Mouse (Mus musculus) small intestine, adult 2 months (tissue): ENCODE results near the gene Lima1. TPM values are rescaled to one million over a fixed set of nuclear protein-coding genes. Genes with fewer than 3 reads are reported as not detected.

ENCODE experiments used
- H3K27ac ChIP-seq: fragments of 200-500 bp; 2 replicates; pipeline ENCODE4 v1.5.1; 2012; ENCODE audit warnings: low read depth, low read length, control low read depth, inconsistent platforms; ENCODE audit not compliant: insufficient read depth
- H3K27me3 ChIP-seq: fragments of 200-500 bp; 2 replicates; pipeline ENCODE4 v1.6.1; 2012; ENCODE audit warnings: mild to moderate bottlenecking, moderate library complexity, low read length, inconsistent platforms; ENCODE audit not compliant: control insufficient read depth, insufficient read depth
- H3K36me3 ChIP-seq: fragments of 200-500 bp; 2 replicates; pipeline ENCODE4 v1.6.1; 2012; ENCODE audit warnings: mild to moderate bottlenecking, low read length, control low read depth, inconsistent platforms; ENCODE audit not compliant: control insufficient read depth, insufficient read depth
- H3K4me1 ChIP-seq: fragments of 200-500 bp; 2 replicates; pipeline ENCODE4 v1.6.1; 2012; ENCODE audit warnings: low read length, inconsistent platforms, mixed read lengths; ENCODE audit not compliant: control insufficient read depth, insufficient read depth, insufficient read length
- H3K4me3 ChIP-seq: fragments of 200-500 bp; 2 replicates; pipeline ENCODE4 v1.5.1; 2012; ENCODE audit warnings: low read depth, mild to moderate bottlenecking, control low read depth, inconsistent platforms, low read length, moderate library complexity
- CTCF ChIP-seq: fragments of 200-500 bp; IDR thresholded peaks from 2 replicates; pipeline ENCODE4 v1.5.1; 2012; ENCODE audit warnings: low read depth, mild to moderate bottlenecking, control low read depth, inconsistent platforms, low read length, moderate library complexity, mixed read lengths; ENCODE audit not compliant: insufficient replicate concordance, insufficient read length; ENCODE audit errors: extremely low read depth
- POLR2A ChIP-seq: fragments of 200-500 bp; IDR thresholded peaks from 2 replicates; pipeline ENCODE4 v1.6.1; 2012; ENCODE audit warnings: low read depth, mild to moderate bottlenecking, control low read depth, inconsistent platforms, low read length, moderate library complexity
- WGBS: fragments of 180-500 bp; shearing (Covaris S2); methylation state at CpG from one replicate; pipeline ENCODE4 v1.1.7; 2018; 5-methylcytosine and 5-hydroxymethylcytosine counted together
- polyA plus RNA-seq: library from polyadenylated mRNA; depleted of rRNA; stranded (reverse); fragments of >200 nt; gene quantifications from 2 replicates; pipeline ENCODE4 v1.2.3, GENCODE M21; 2012; rRNA removed

Lima1 gene
- polyA plus RNA-seq, 1 experiment = 47.7 TPM

- H3K4me3 ChIP-seq = no peak overlapping the region
- H3K27ac ChIP-seq = no peak overlapping the region
- WGBS = 100% methylated on average over 2 of the region's 2 CpGs
- H3K4me1 ChIP-seq = no peaks in the 10 kb centered on the region
- peaks cover 17% of the 10 kb centered on the region for H3K36me3 ChIP-seq
- H3K27me3 ChIP-seq = no peaks in the 10 kb centered on the region
- TF ChIP-seq CTCF (no peak), POLR2A (no peak)
These were observed 139.6 kb downstream of the Lima1 start for GRCm38 (mm10) chr15:99735631-99736030.

- 91% methylated on average over 5 of the region's 5 CpGs for WGBS
- peaks cover 30% of the 10 kb centered on the region for H3K36me3 ChIP-seq
- TF ChIP-seq POLR2A = no peak
- TF ChIP-seq CTCF = no peak
- no peak overlapping the region for H3K27ac ChIP-seq
- H3K4me1 ChIP-seq = no peaks in the 10 kb centered on the region
- H3K4me3 ChIP-seq = no peak overlapping the region
- no peaks in the 10 kb centered on the region for H3K27me3 ChIP-seq
These were observed 142.1 kb downstream of the Lima1 start for GRCm38 (mm10) chr15:99733186-99733585.

GRCm38 (mm10) chr15:99731678-99732077 lies 143.6 kb downstream of the Lima1 start:
- Histone ChIP-seq H3K4me1 (no peaks in the 10 kb centered on the region), H3K27me3 (no peaks in the 10 kb centered on the region), H3K36me3 (peaks cover 35% of the 10 kb centered on the region), H3K4me3 (no peak overlapping the region), H3K27ac (no peak overlapping the region)
- no peak for TF ChIP-seq POLR2A
- no peak for TF ChIP-seq CTCF
- WGBS = 91% methylated on average over 3 of the region's 3 CpGs

- Histone ChIP-seq H3K4me3 (no peak overlapping the region), H3K36me3 (peaks cover 34% of the 10 kb centered on the region), H3K4me1 (0 out of 2 replicates have a peak, but pooled peaks cover 3% of the 10 kb centered on the region), H3K27me3 (no peaks in the 10 kb centered on the region), H3K27ac (no peak overlapping the region)
- TF ChIP-seq POLR2A = no peak
- 96% methylated on average over 2 of the region's 2 CpGs for WGBS
These were observed 144.1 kb downstream of the Lima1 start for GRCm38 (mm10) chr15:99731167-99731566.

- H3K27me3 ChIP-seq = no peaks in the 10 kb centered on the region
These were observed 146.0 kb downstream of the Lima1 start for GRCm38 (mm10) chr15:99729056-99729783.

More at GRCm38 (mm10) chr15:99729056-99729783, 146.0 kb downstream of the Lima1 start:
- Histone ChIP-seq H3K4me3 (no peak overlapping the region), H3K4me1 (peaks cover 8% of the 10 kb centered on the region; the same call in 1 of the 2 replicates), H3K36me3 (peaks cover 26% of the 10 kb centered on the region), H3K27ac (no peak overlapping the region)
- TF ChIP-seq CTCF (peak; percentile 22; the same call in 1 of the 2 replicates), POLR2A (no peak)
- 78% methylated on average over 4 of the region's 4 CpGs for WGBS

Other genes starting within 250 kb of the Lima1 start
- 6.8 and 12.5 TPM in 2 replicates for gene Racgap1, start 223.8 kb downstream of the Lima1 start, polyA plus RNA-seq
- gene Asic1, start 205.1 kb downstream of the Lima1 start, polyA plus RNA-seq = 0.30 and 0.70 TPM in 2 replicates
- gene Smarcd1, start 173.3 kb downstream of the Lima1 start, polyA plus RNA-seq = 9.5 and 23.8 TPM in 2 replicates
- gene Gm17349, start 170.0 kb downstream of the Lima1 start, polyA plus RNA-seq = 3.0 TPM in 1 of 2 replicates, not detected in the other
- gene Gpd1, start 157.9 kb downstream of the Lima1 start, polyA plus RNA-seq = 246 and 260 TPM in 2 replicates
- 301 and 397 TPM in 2 replicates for gene Cox14, start 149.8 kb downstream of the Lima1 start, polyA plus RNA-seq
- 6.9 and 8.2 TPM in 2 replicates for gene Cers5, start 102.6 kb downstream of the Lima1 start, polyA plus RNA-seq
- not detected in 2 replicates for gene Fam186a, start 91.6 kb upstream of the Lima1 start, polyA plus RNA-seq
- gene Larp4, start 94.6 kb upstream of the Lima1 start, polyA plus RNA-seq = 25.9 and 30.7 TPM in 2 replicates
- gene Dip2b, start 163.2 kb upstream of the Lima1 start, polyA plus RNA-seq = 3.8 and 5.8 TPM in 2 replicates